Mouse (Mus musculus): Measurements from ENCODE around the gene Plpp3.
A peak's percentile ranks its signal among the peaks of the same experiment; 100 is the strongest.

The Plpp3 gene

GRCm38 (mm10) chr4:105221256-105221840 is 64.2 kb downstream of the Plpp3 start:
- DNase-seq, result no peak

GRCm38 (mm10) chr4:105223101-105223924 is 66.2 kb downstream of the Plpp3 start:
- no peak for DNase-seq

- no peak for DNase-seq
Observed at GRCm38 (mm10) chr4:105223925-105224300, 66.8 kb downstream of the Plpp3 start.

GRCm38 (mm10) chr4:105225512-105225911 is 68.4 kb downstream of the Plpp3 start:
- peak; percentile 8 for DNase-seq

- no peak for DNase-seq
Observed at GRCm38 (mm10) chr4:105226351-105226750, 69.2 kb downstream of the Plpp3 start.

GRCm38 (mm10) chr4:105230127-105230526 is 73.0 kb downstream of the Plpp3 start:
- DNase-seq, result no peak

- DNase-seq, result no peak
Observed at GRCm38 (mm10) chr4:105240233-105240632, 83.1 kb downstream of the Plpp3 start.

GRCm38 (mm10) chr4:105244931-105245330 is 87.8 kb downstream of the Plpp3 start:
- DNase-seq, result no peak

- no peak for DNase-seq
Observed at GRCm38 (mm10) chr4:105245479-105245944, 88.4 kb downstream of the Plpp3 start.

- DNase-seq, result no peak
Observed at GRCm38 (mm10) chr4:105246331-105246730, 89.2 kb downstream of the Plpp3 start.

- DNase-seq, result no peak
Observed at GRCm38 (mm10) chr4:105248161-105248560, 91.0 kb downstream of the Plpp3 start.

- DNase-seq, result no peak
Observed at GRCm38 (mm10) chr4:105249283-105249682, 92.1 kb downstream of the Plpp3 start.

GRCm38 (mm10) chr4:105250946-105251345 is 93.8 kb downstream of the Plpp3 start:
- no peak for DNase-seq

GRCm38 (mm10) chr4:105252044-105252443 is 94.9 kb downstream of the Plpp3 start:
- DNase-seq, result no peak

GRCm38 (mm10) chr4:105252571-105253200 is 95.5 kb downstream of the Plpp3 start:
- no peak for DNase-seq

- DNase-seq, result no peak
Observed at GRCm38 (mm10) chr4:105253453-105254341, 96.5 kb downstream of the Plpp3 start.

GRCm38 (mm10) chr4:105254365-105254764 is 97.2 kb downstream of the Plpp3 start:
- DNase-seq, result no peak

- DNase-seq, result no peak
Observed at GRCm38 (mm10) chr4:105255185-105255584, 98.0 kb downstream of the Plpp3 start.

GRCm38 (mm10) chr4:105257667-105258560 is 100.8 kb downstream of the Plpp3 start:
- DNase-seq, result no peak

- DNase-seq, result no peak
Observed at GRCm38 (mm10) chr4:105260385-105260784, 103.2 kb downstream of the Plpp3 start.

GRCm38 (mm10) chr4:105260893-105261769 is 104.0 kb downstream of the Plpp3 start:
- DNase-seq, result no peak
